Mouse (Mus musculus): ENCODE measurements around the gene Gm10065.

DNA sequence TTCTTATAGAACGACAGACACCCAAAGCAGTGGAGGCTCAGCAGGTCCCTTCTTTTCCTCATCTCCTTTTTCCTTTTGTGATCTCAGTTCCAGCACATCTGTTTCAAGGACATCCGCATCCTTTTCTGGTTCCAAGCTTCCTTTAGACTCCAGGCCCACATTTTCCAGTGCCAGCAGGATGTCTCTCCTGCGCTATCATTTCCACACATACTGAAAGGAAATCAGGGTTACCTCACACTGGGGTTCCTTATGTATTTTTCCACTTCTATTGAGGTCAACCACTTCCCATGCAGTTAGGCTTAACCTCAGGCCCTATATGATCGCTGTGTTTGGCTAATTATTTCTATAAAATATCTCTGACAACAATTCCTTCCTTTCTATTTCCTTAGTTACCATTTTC, 43.8 kb downstream of the Gm10065 start:
- TF ChIP-seq TAL1 (IDR thresholded peaks at IDR 0.05; ENCODE audit: low read length): no peak
- TF ChIP-seq GATA1 (IDR thresholded peaks at IDR 0.05; ENCODE audit: low read length): no peak
